Mouse (Mus musculus) MEL (cell line): ENCODE data around the gene Tomm34.

Experiments used
- CHD2 ChIP-seq: IDR thresholded peaks from 2 replicates; pipeline ENCODE4 v1.6.1; 2011; ENCODE audit warnings: low read length, improper control_type of control experiment
- CTCF ChIP-seq, 3 experiments: IDR thresholded peaks in 2 of 3; conservative IDR thresholded peaks in 1 of 3; 2 replicates each; pipeline ENCODE4 v1.5.1; 2011 to 2012; ENCODE audit warnings: low read length in 3 of 3, low read depth in 2 of 3, mild to moderate bottlenecking in 2 of 3, improper control_type of control experiment in 1 of 3, inconsistent platforms in 1 of 3, mixed read lengths in 1 of 3, moderate library complexity in 1 of 3; ENCODE audit not compliant: control insufficient read depth in 1 of 3, insufficient read depth in 1 of 3, poor library complexity in 1 of 3, severe bottlenecking in 1 of 3
- EP300 ChIP-seq, 2 experiments: IDR thresholded peaks; 2 replicates each; pipeline ENCODE4 v1.6.1; 2011; ENCODE audit warnings: improper control_type of control experiment in 2 of 2, low read length in 2 of 2, low read depth in 1 of 2, mild to moderate bottlenecking in 1 of 2
- GATA1 ChIP-seq: IDR thresholded peaks from 2 replicates; pipeline ENCODE4 v1.6.1; 2011; ENCODE audit warnings: low read depth, low read length, improper control_type of control experiment
- MAFK ChIP-seq: IDR thresholded peaks from 2 replicates; pipeline ENCODE4 v1.6.1; 2011; ENCODE audit warnings: low read depth, mild to moderate bottlenecking, low read length, improper control_type of control experiment, borderline replicate concordance
- MAZ ChIP-seq: IDR thresholded peaks from 2 replicates; pipeline ENCODE4 v1.6.1; 2012; ENCODE audit warnings: low read depth, mild to moderate bottlenecking, inconsistent platforms, low read length, improper control_type of control experiment
- POLR2A ChIP-seq, 2 experiments: IDR thresholded peaks; 2 replicates each; pipeline ENCODE4 v1.6.1; 2011 to 2012; ENCODE audit warnings: low read length in 2 of 2, mild to moderate bottlenecking in 2 of 2, control low read depth in 1 of 2, improper control_type of control experiment in 1 of 2, low read depth in 1 of 2, moderate library complexity in 1 of 2; ENCODE audit not compliant: control insufficient read depth in 1 of 2, insufficient read depth in 1 of 2, poor library complexity in 1 of 2
- RCOR1 ChIP-seq: IDR thresholded peaks from 2 replicates; pipeline ENCODE4 v1.6.1; 2012; ENCODE audit warnings: low read depth, mild to moderate bottlenecking, inconsistent platforms, low read length, improper control_type of control experiment
- USF1 ChIP-seq: IDR thresholded peaks from 2 replicates; pipeline ENCODE4 v1.6.1; 2014; ENCODE audit warnings: low read depth, mild to moderate bottlenecking, inconsistent platforms, low read length, improper control_type of control experiment, moderate library complexity
- ZNF384 ChIP-seq: IDR thresholded peaks from 2 replicates; pipeline ENCODE4 v1.6.1; 2012; ENCODE audit warnings: low read depth, mild to moderate bottlenecking, inconsistent platforms, low read length, improper control_type of control experiment

- no peak for TF ChIP-seq CHD2
- TF ChIP-seq POLR2A (IDR thresholded peaks at IDR 0.05; ENCODE audit: control insufficient read depth in 1 of 2, insufficient read depth in 1 of 2, low read depth in 1 of 2, low read length in 2 of 2, poor library complexity in 1 of 2): no peak
- no peak for TF ChIP-seq GATA1
- no peak for TF ChIP-seq ZNF384
- TF ChIP-seq EP300 (IDR thresholded peaks at IDR 0.05; ENCODE audit: low read depth in 1 of 2, low read length in 2 of 2): no peak
- no peak for TF ChIP-seq CTCF (IDR thresholded peaks at IDR 0.05 in 2 of 3, conservative IDR thresholded peaks at IDR 0.05 in 1 of 3; ENCODE audit: control insufficient read depth in 1 of 3, insufficient read depth in 1 of 3, low read depth in 2 of 3, low read length in 3 of 3, poor library complexity in 1 of 3, severe bottlenecking in 1 of 3)
- no peak for TF ChIP-seq RCOR1
- TF ChIP-seq USF1: no peak
- no peak for TF ChIP-seq MAFK
- no peak for TF ChIP-seq MAZ
Measured at GRCm38 (mm10) chr2:164059634-164060235, 11.2 kb downstream of the Tomm34 start.
